Mouse (Mus musculus): ENCODE results near the gene Dnajc1. TPM values are rescaled to one million over a fixed set of nuclear protein-coding genes. Genes with fewer than 3 reads are reported as not detected.

Dnajc1 gene
- 20.9 and 24.5 TPM in 2 replicates for polyA plus RNA-seq (2015; fragmentation: Nextera tagmentation; extraction: Ambion mirVana)

GRCm38 (mm10) chr2:18392331-18393021, at the start of gene Dnajc1:
Dnajc1 (minus strand) TSS chr2:18392830.
- peaks cover 19% of the 10 kb centered on the region for H3K4me1 ChIP-seq (ENCODE audit: control insufficient read depth, insufficient read depth, low read length)
- peak within 1 kb of the TSS; percentile 95 for H3K4me3 ChIP-seq (ENCODE audit: low read depth, low read length)
- no peaks in the 10 kb centered on the region for H3K36me3 ChIP-seq (ENCODE audit: control insufficient read depth, insufficient read depth, low read length)
- peak within 1 kb of the TSS; percentile 98 for H3K27ac ChIP-seq (ENCODE audit: low read length)
- no peaks in the 10 kb centered on the region for H3K27me3 ChIP-seq (ENCODE audit: control insufficient read depth, insufficient read depth, low read depth, low read length)
- H3K4me2 ChIP-seq (ENCODE audit: low read length), result peak within 1 kb of the TSS; percentile 95
- H3K9me3 ChIP-seq (replicated peaks; ENCODE audit: control insufficient read depth, low read length, poor library complexity, severe bottlenecking), result no peaks in the 10 kb centered on the region
- ATAC-seq, result peak; percentile 100
- peak within 1 kb of the TSS; percentile 92 for H3K9ac ChIP-seq (ENCODE audit: low read depth, low read length)
- WGBS, result under 1% methylated on average over 69 of the region's 69 CpGs

GRCm38 (mm10) chr2:18441871-18442270, 49.2 kb upstream of the Dnajc1 start:
- Histone ChIP-seq H3K27me3 (ENCODE audit: control insufficient read depth, insufficient read depth, low read depth, low read length) (no peaks in the 10 kb centered on the region), H3K4me2 (ENCODE audit: low read length) (no peak overlapping the region), H3K4me3 (ENCODE audit: low read depth, low read length) (no peak overlapping the region), H3K27ac (ENCODE audit: low read length) (no peak overlapping the region), H3K36me3 (ENCODE audit: control insufficient read depth, insufficient read depth, low read length) (no peaks in the 10 kb centered on the region), H3K9ac (ENCODE audit: low read depth, low read length) (no peak overlapping the region), H3K9me3 (replicated peaks; ENCODE audit: control insufficient read depth, low read length, poor library complexity, severe bottlenecking) (no peaks in the 10 kb centered on the region), H3K4me1 (ENCODE audit: control insufficient read depth, insufficient read depth, low read length) (no peaks in the 10 kb centered on the region)
- WGBS, result 45% methylated on average over 6 of the region's 6 CpGs
- ATAC-seq, result no peak

GRCm38 (mm10) chr2:18415242-18415641, 22.6 kb upstream of the Dnajc1 start:
- Histone ChIP-seq H3K27ac (ENCODE audit: low read length) (no peak overlapping the region), H3K9me3 (replicated peaks; ENCODE audit: control insufficient read depth, low read length, poor library complexity, severe bottlenecking) (no peaks in the 10 kb centered on the region), H3K4me2 (ENCODE audit: low read length) (no peak overlapping the region), H3K4me1 (ENCODE audit: control insufficient read depth, insufficient read depth, low read length) (no peaks in the 10 kb centered on the region), H3K36me3 (ENCODE audit: control insufficient read depth, insufficient read depth, low read length) (no peaks in the 10 kb centered on the region), H3K9ac (ENCODE audit: low read depth, low read length) (no peak overlapping the region), H3K4me3 (ENCODE audit: low read depth, low read length) (no peak overlapping the region), H3K27me3 (ENCODE audit: control insufficient read depth, insufficient read depth, low read depth, low read length) (no peaks in the 10 kb centered on the region)
- whole genome bisulfite sequencing, result 96% methylated on average over 3 of the region's 3 CpGs
- ATAC-seq, result no peak

GRCm38 (mm10) chr2:18403679-18404078, 11.0 kb upstream of the Dnajc1 start:
- H3K36me3 ChIP-seq (ENCODE audit: control insufficient read depth, insufficient read depth, low read length), result no peaks in the 10 kb centered on the region
- H3K4me1 ChIP-seq (ENCODE audit: control insufficient read depth, insufficient read depth, low read length), result no peaks in the 10 kb centered on the region
- H3K27me3 ChIP-seq (ENCODE audit: control insufficient read depth, insufficient read depth, low read depth, low read length), result no peaks in the 10 kb centered on the region
- 83% methylated on average over 1 of the region's 1 CpGs for WGBS
- ATAC-seq, result no peak
- no peak overlapping the region for H3K9ac ChIP-seq (ENCODE audit: low read depth, low read length)
- H3K27ac ChIP-seq (ENCODE audit: low read length), result no peak overlapping the region
- no peaks in the 10 kb centered on the region for H3K9me3 ChIP-seq (replicated peaks; ENCODE audit: control insufficient read depth, low read length, poor library complexity, severe bottlenecking)
- H3K4me2 ChIP-seq (ENCODE audit: low read length), result no peak overlapping the region
- no peak overlapping the region for H3K4me3 ChIP-seq (ENCODE audit: low read depth, low read length)

GRCm38 (mm10) chr2:18401771-18402170, 9.1 kb upstream of the Dnajc1 start:
- Histone ChIP-seq H3K9me3 (replicated peaks; ENCODE audit: control insufficient read depth, low read length, poor library complexity, severe bottlenecking) (no peaks in the 10 kb centered on the region), H3K27ac (ENCODE audit: low read length) (no peak overlapping the region), H3K27me3 (ENCODE audit: control insufficient read depth, insufficient read depth, low read depth, low read length) (no peaks in the 10 kb centered on the region), H3K4me1 (ENCODE audit: control insufficient read depth, insufficient read depth, low read length) (no peaks in the 10 kb centered on the region), H3K9ac (ENCODE audit: low read depth, low read length) (no peak overlapping the region), H3K36me3 (ENCODE audit: control insufficient read depth, insufficient read depth, low read length) (no peaks in the 10 kb centered on the region), H3K4me3 (ENCODE audit: low read depth, low read length) (no peak overlapping the region), H3K4me2 (ENCODE audit: low read length) (no peak overlapping the region)
- no peak for ATAC-seq
- WGBS, result 87% methylated on average over 2 of the region's 2 CpGs

DNA sequence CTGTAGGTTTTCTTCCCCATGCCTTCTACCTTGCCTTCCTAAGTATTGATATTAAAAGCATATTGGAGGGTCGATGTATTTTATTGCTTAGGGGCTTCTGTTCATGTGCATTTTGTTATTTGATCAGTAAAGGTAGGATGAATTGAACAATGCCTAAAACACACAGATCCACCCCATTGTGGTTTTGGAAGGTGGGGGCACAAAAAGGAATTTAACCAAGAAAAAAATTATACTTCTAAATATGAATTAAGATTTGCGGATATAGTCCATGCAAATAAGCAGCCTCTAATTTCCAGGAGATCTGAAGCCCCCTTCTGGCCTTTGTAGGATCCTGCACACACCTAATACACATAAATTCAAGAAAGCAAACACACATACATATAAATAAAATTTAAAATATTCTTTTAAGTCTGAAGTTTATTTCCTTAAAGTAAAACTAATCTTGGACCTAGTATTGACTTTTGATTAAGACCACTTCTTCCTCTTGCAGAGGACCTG, 441 bp upstream of the Dnajc1 start:
- Histone ChIP-seq H3K9me3 (replicated peaks; ENCODE audit: control insufficient read depth, low read length, poor library complexity, severe bottlenecking) (no peaks in the 10 kb centered on the region), H3K4me3 (ENCODE audit: low read depth, low read length) (peak overlapping the region; percentile 95), H3K4me2 (ENCODE audit: low read length) (peak overlapping the region; percentile 46), H3K36me3 (ENCODE audit: control insufficient read depth, insufficient read depth, low read length) (no peaks in the 10 kb centered on the region), H3K4me1 (ENCODE audit: control insufficient read depth, insufficient read depth, low read length) (peaks cover 19% of the 10 kb centered on the region), H3K9ac (ENCODE audit: low read depth, low read length) (peak overlapping the region; percentile 92), H3K27me3 (ENCODE audit: control insufficient read depth, insufficient read depth, low read depth, low read length) (no peaks in the 10 kb centered on the region), H3K27ac (ENCODE audit: low read length) (peak overlapping the region; percentile 98)
- 57% methylated on average over 2 of the region's 2 CpGs for WGBS
- ATAC-seq, result 0 out of 2 replicates have a peak, but pooled peaks have one; percentile 11

DNA sequence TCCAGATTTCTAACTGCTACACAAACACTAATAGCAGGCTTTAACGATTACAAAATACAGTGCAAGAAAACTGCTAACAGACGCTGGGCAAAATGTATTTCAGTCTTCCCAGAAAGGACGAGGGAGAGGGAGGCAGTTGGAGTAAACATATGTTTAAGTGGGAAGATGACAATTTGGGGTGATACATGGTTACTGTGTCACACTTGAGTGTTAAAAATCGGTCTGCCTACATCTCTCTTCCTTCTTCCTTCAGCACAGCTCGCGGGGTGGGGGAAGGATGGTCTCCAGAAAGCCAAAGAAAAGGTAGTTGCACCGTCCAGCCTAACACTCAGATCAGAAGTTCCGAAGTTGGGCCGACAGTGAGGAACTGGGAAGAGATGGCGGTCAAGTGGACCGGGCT, 769 bp downstream of the Dnajc1 start:
- Histone ChIP-seq H3K4me2 (ENCODE audit: low read length) (peak overlapping the region; percentile 95), H3K4me1 (ENCODE audit: control insufficient read depth, insufficient read depth, low read length) (peaks cover 19% of the 10 kb centered on the region), H3K27ac (ENCODE audit: low read length) (peak overlapping the region; percentile 98), H3K27me3 (ENCODE audit: control insufficient read depth, insufficient read depth, low read depth, low read length) (no peaks in the 10 kb centered on the region), H3K9ac (ENCODE audit: low read depth, low read length) (peak overlapping the region; percentile 92), H3K9me3 (replicated peaks; ENCODE audit: control insufficient read depth, low read length, poor library complexity, severe bottlenecking) (no peaks in the 10 kb centered on the region), H3K4me3 (ENCODE audit: low read depth, low read length) (peak overlapping the region; percentile 95), H3K36me3 (ENCODE audit: control insufficient read depth, insufficient read depth, low read length) (no peaks in the 10 kb centered on the region)
- ATAC-seq, result no peak
- WGBS, result under 1% methylated on average over 11 of the region's 11 CpGs

GRCm38 (mm10) chr2:18389631-18390030, 3.0 kb downstream of the Dnajc1 start:
- no peak overlapping the region for H3K27ac ChIP-seq (ENCODE audit: low read length)
- no peaks in the 10 kb centered on the region for H3K9me3 ChIP-seq (replicated peaks; ENCODE audit: control insufficient read depth, low read length, poor library complexity, severe bottlenecking)
- WGBS, result 94% methylated on average over 1 of the region's 1 CpGs
- no peaks in the 10 kb centered on the region for H3K27me3 ChIP-seq (ENCODE audit: control insufficient read depth, insufficient read depth, low read depth, low read length)
- no peaks in the 10 kb centered on the region for H3K36me3 ChIP-seq (ENCODE audit: control insufficient read depth, insufficient read depth, low read length)
- no peak overlapping the region for H3K4me3 ChIP-seq (ENCODE audit: low read depth, low read length)
- no peak for ATAC-seq
- H3K9ac ChIP-seq (ENCODE audit: low read depth, low read length), result no peak overlapping the region
- no peak overlapping the region for H3K4me2 ChIP-seq (ENCODE audit: low read length)
- H3K4me1 ChIP-seq (ENCODE audit: control insufficient read depth, insufficient read depth, low read length), result peaks cover 19% of the 10 kb centered on the region

DNA sequence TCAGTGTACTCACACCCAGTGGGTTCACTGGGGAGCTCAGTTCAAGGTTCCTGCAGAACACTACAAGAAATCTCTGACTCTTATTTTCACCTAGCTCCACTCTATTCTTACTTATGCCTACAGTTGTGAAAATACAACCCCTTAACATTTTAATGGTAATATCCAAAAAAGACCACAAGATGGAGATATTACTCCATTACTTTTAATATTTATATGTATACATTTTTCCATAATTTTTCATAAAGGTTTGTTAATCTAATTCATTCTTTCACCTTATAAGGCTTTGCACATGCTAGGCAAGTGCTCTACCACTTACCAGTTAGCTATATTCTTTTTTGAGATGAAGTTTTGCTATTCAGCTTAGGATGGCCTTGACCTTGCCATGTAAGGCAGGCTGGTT, 11.0 kb downstream of the Dnajc1 start:
- Histone ChIP-seq H3K4me1 (ENCODE audit: control insufficient read depth, insufficient read depth, low read length) (no peaks in the 10 kb centered on the region), H3K36me3 (ENCODE audit: control insufficient read depth, insufficient read depth, low read length) (no peaks in the 10 kb centered on the region), H3K27ac (ENCODE audit: low read length) (no peak overlapping the region), H3K27me3 (ENCODE audit: control insufficient read depth, insufficient read depth, low read depth, low read length) (no peaks in the 10 kb centered on the region), H3K4me3 (ENCODE audit: low read depth, low read length) (no peak overlapping the region), H3K4me2 (ENCODE audit: low read length) (no peak overlapping the region), H3K9me3 (replicated peaks; ENCODE audit: control insufficient read depth, low read length, poor library complexity, severe bottlenecking) (no peaks in the 10 kb centered on the region), H3K9ac (ENCODE audit: low read depth, low read length) (no peak overlapping the region)
- ATAC-seq, result peak; percentile 45; the same call in 1 of the 2 replicates
